In genomic region chr3:141581190-141581891, GRCm38 (mm10) we compare ENCODE assay signal across 15 mouse cellular contexts.
A peak's percentile ranks its signal among the peaks of the same experiment; 100 is the strongest.
DNase-seq lines count a peak whose midpoint lies in the region; ATAC-seq lines count a peak whose summit lies in the region.
"Had no signal": no experiment of that assay in that cellular context is flagged by ENCODE, and none has a peak within 500 bp of the region (broad histone marks: within the 10 kb centered on the region; RNA-seq: fewer than 3 reads in every experiment).

No protein-coding gene starts in this region.

- peaks cover 20% of the 10 kb centered on the region for H3K27me3 ChIP-seq in hindbrain, embryonic 11.5 days (ENCODE audit: control insufficient read depth, insufficient read depth, low read length)
- no peaks in the 10 kb centered on the region; the same call in 1 of the 2 replicates for H3K27me3 ChIP-seq in hindbrain, embryonic 16.5 days (replicated peaks; ENCODE audit: control insufficient read depth, insufficient read depth, low read length)
- H3K27me3 ChIP-seq in forebrain, embryonic 14.5 days (replicated peaks; ENCODE audit: control insufficient read depth, insufficient read depth, low read length), result peaks cover 6% of the 10 kb centered on the region
- H3K27me3 ChIP-seq in midbrain, embryonic 11.5 days (ENCODE audit: control insufficient read depth, insufficient read depth, low read length), result peaks cover 44% of the 10 kb centered on the region
- H3K27me3 ChIP-seq: embryonic facial prominence, embryonic 15.5 days; liver, embryonic 12.5 days had no signal

- no peak overlapping the region for H3K27ac ChIP-seq in hindbrain, embryonic 11.5 days (ENCODE audit: low read depth, low read length)
- no peak overlapping the region for H3K27ac ChIP-seq in hindbrain, embryonic 16.5 days (ENCODE audit: low read depth, low read length)
- H3K27ac ChIP-seq in forebrain, embryonic 14.5 days (ENCODE audit: low read depth, low read length), result no peak overlapping the region
- H3K27ac ChIP-seq in midbrain, embryonic 11.5 days (ENCODE audit: low read depth, low read length), result no peak overlapping the region
- H3K27ac ChIP-seq: embryonic facial prominence, embryonic 15.5 days; heart, embryonic 10.5 days; liver, embryonic 12.5 days had no signal

- no peak overlapping the region for H3K9ac ChIP-seq in hindbrain, embryonic 11.5 days (ENCODE audit: low read depth, low read length)
- no peak overlapping the region for H3K9ac ChIP-seq in hindbrain, embryonic 16.5 days (ENCODE audit: low read depth, low read length)
- H3K9ac ChIP-seq in forebrain, embryonic 14.5 days (ENCODE audit: low read length), result no peak overlapping the region
- no peak overlapping the region for H3K9ac ChIP-seq in midbrain, embryonic 11.5 days (ENCODE audit: low read length)
- H3K9ac ChIP-seq: embryonic facial prominence, embryonic 15.5 days; liver, embryonic 12.5 days had no signal

- H3K9me3 ChIP-seq in hindbrain, embryonic 11.5 days (ENCODE audit: control insufficient read depth, low read length), result no peaks in the 10 kb centered on the region
- H3K9me3 ChIP-seq in hindbrain, embryonic 16.5 days (ENCODE audit: control insufficient read depth, low read length), result no peaks in the 10 kb centered on the region
- H3K9me3 ChIP-seq in forebrain, embryonic 14.5 days (replicated peaks; ENCODE audit: control insufficient read depth, low read length), result no peaks in the 10 kb centered on the region
- H3K9me3 ChIP-seq in midbrain, embryonic 11.5 days (ENCODE audit: control insufficient read depth, low read length), result no peaks in the 10 kb centered on the region
- H3K9me3 ChIP-seq: embryonic facial prominence, embryonic 15.5 days; heart, embryonic 10.5 days; liver, embryonic 12.5 days had no signal

- H3K36me3 ChIP-seq in hindbrain, embryonic 11.5 days (ENCODE audit: control insufficient read depth, insufficient read depth, low read length), result no peaks in the 10 kb centered on the region
- no peaks in the 10 kb centered on the region for H3K36me3 ChIP-seq in hindbrain, embryonic 16.5 days (ENCODE audit: control insufficient read depth, insufficient read depth, low read length)
- no peaks in the 10 kb centered on the region for H3K36me3 ChIP-seq in forebrain, embryonic 14.5 days (ENCODE audit: control insufficient read depth, insufficient read depth, low read length)
- H3K36me3 ChIP-seq in midbrain, embryonic 11.5 days (ENCODE audit: control insufficient read depth, insufficient read depth, low read length), result no peaks in the 10 kb centered on the region
- H3K36me3 ChIP-seq: embryonic facial prominence, embryonic 15.5 days; heart, embryonic 10.5 days; liver, embryonic 12.5 days had no signal

- H3K4me3 ChIP-seq in hindbrain, embryonic 11.5 days (ENCODE audit: low read depth, low read length), result no peak overlapping the region
- no peak overlapping the region for H3K4me3 ChIP-seq in hindbrain, embryonic 16.5 days (ENCODE audit: low read length)
- H3K4me3 ChIP-seq in forebrain, embryonic 14.5 days (ENCODE audit: low read depth, low read length), result no peak overlapping the region
- no peak overlapping the region for H3K4me3 ChIP-seq in midbrain, embryonic 11.5 days (ENCODE audit: low read depth, low read length)
- H3K4me3 ChIP-seq: embryonic facial prominence, embryonic 15.5 days; heart, embryonic 10.5 days; liver, embryonic 12.5 days had no signal

- DNase-seq in hindbrain, embryonic 11.5 days (ENCODE audit: low spot score), result peak; percentile 50
- DNase-seq in MN1 (ENCODE audit: low spot score), result peak; percentile 46
- peak; percentile 73 for DNase-seq in forebrain, embryonic 14.5 days (ENCODE audit: low spot score)
- peak; percentile 93 for DNase-seq in midbrain, embryonic 11.5 days (ENCODE audit: low spot score, missing footprints)
- no peak for DNase-seq in thymus, postnatal 10 days (ENCODE audit: low spot score in 2 of 2)
- no peak for DNase-seq in heart, postnatal 4 days
- DNase-seq in gastrocnemius, adult 18-20 months (ENCODE audit: low spot score), result no peak
- DNase-seq: adrenal gland, postnatal 10 days; B cell, adult 2 months; cerebellum, adult 11-12 months; lung, postnatal 36 days had no signal

- no peaks in the 10 kb centered on the region for H3K4me1 ChIP-seq in hindbrain, embryonic 11.5 days (replicated peaks; ENCODE audit: control insufficient read depth, insufficient read depth, low read length)
- H3K4me1 ChIP-seq in hindbrain, embryonic 16.5 days (ENCODE audit: control insufficient read depth, insufficient read depth, low read depth, low read length), result peaks cover 3% of the 10 kb centered on the region; the same call in 1 of the 2 replicates
- H3K4me1 ChIP-seq in forebrain, embryonic 14.5 days (ENCODE audit: control insufficient read depth, insufficient read depth, low read length), result peaks cover 6% of the 10 kb centered on the region
- peaks cover 14% of the 10 kb centered on the region for H3K4me1 ChIP-seq in midbrain, embryonic 11.5 days (ENCODE audit: control insufficient read depth, insufficient read depth, low read length)
- H3K4me1 ChIP-seq: embryonic facial prominence, embryonic 15.5 days; liver, embryonic 12.5 days had no signal

- no peak overlapping the region for H3K4me2 ChIP-seq in hindbrain, embryonic 11.5 days (replicated peaks; ENCODE audit: low read depth, low read length)
- no peak overlapping the region for H3K4me2 ChIP-seq in hindbrain, embryonic 16.5 days (ENCODE audit: low read length)
- no peak overlapping the region for H3K4me2 ChIP-seq in forebrain, embryonic 14.5 days (ENCODE audit: low read length)
- H3K4me2 ChIP-seq in midbrain, embryonic 11.5 days, result no peak overlapping the region
- H3K4me2 ChIP-seq: embryonic facial prominence, embryonic 15.5 days; liver, embryonic 12.5 days had no signal

- peak; percentile 85 for ATAC-seq in hindbrain, embryonic 11.5 days (ENCODE audit: low FRiP score)
- ATAC-seq in hindbrain, embryonic 16.5 days, result no peak
- peak; percentile 83 for ATAC-seq in forebrain, embryonic 14.5 days
- ATAC-seq in midbrain, embryonic 11.5 days (ENCODE audit: low FRiP score), result peak; percentile 92
- ATAC-seq: liver, embryonic 12.5 days had no signal

Comparison
In these comparisons a context has a peak if more than half of its experiments do, and no peak if none do; other contexts are left out.
1. DNase-seq: peak in hindbrain, embryonic 11.5 days (single experiment), MN1 (single experiment), forebrain, embryonic 14.5 days (single experiment) and midbrain, embryonic 11.5 days (single experiment); none in thymus, postnatal 10 days (0 of 2), heart, postnatal 4 days (single experiment) and gastrocnemius, adult 18-20 months (single experiment).